Mouse (Mus musculus) liver, adult 2 months (tissue): Measurements from ENCODE around the gene Gm10570. TPM values are rescaled to one million over a fixed set of nuclear protein-coding genes. Genes with fewer than 3 reads are reported as not detected.

Experiments
- DNase-seq: peaks from one replicate; pipeline ENCODE4 v3.0.0-alpha.2; 2011; ENCODE audit warnings: low read depth, low spot score; ENCODE audit errors: extremely low read depth
- H3K27ac ChIP-seq: fragments of 200-500 bp; replicated peaks from 2 replicates; pipeline ENCODE4 v1.5.1; 2012; ENCODE audit warnings: low read depth, mild to moderate bottlenecking, control low read depth, inconsistent platforms, low read length; ENCODE audit not compliant: insufficient read depth
- H3K27me3 ChIP-seq: fragments of 200-500 bp; 2 replicates; pipeline ENCODE4 v1.6.1; 2012; ENCODE audit warnings: mild to moderate bottlenecking, moderate library complexity, low read length, inconsistent platforms; ENCODE audit not compliant: control insufficient read depth, insufficient read depth
- H3K36me3 ChIP-seq: fragments of 200-500 bp; 2 replicates; pipeline ENCODE4 v1.6.1; 2012; ENCODE audit warnings: low read length, inconsistent platforms; ENCODE audit not compliant: control insufficient read depth, insufficient read depth
- H3K4me1 ChIP-seq: fragments of 200-500 bp; 2 replicates; pipeline ENCODE4 v1.6.1; 2011; ENCODE audit warnings: low read length; ENCODE audit not compliant: control insufficient read depth, insufficient read depth
- H3K4me3 ChIP-seq: fragments of 200-500 bp; 2 replicates; pipeline ENCODE4 v1.5.1; 2011; ENCODE audit warnings: low read depth, mild to moderate bottlenecking, control low read depth, low read length, moderate library complexity; ENCODE audit not compliant: insufficient read depth
- H3K79me2 ChIP-seq: fragments of 200-500 bp; 2 replicates; pipeline ENCODE4 v1.6.1; 2012; ENCODE audit warnings: inconsistent platforms, mild to moderate bottlenecking, low read length, moderate library complexity; ENCODE audit not compliant: control insufficient read depth, insufficient read depth
- H3K9ac ChIP-seq: fragments of 200-500 bp; 2 replicates; pipeline ENCODE4 v1.6.1; 2012; ENCODE audit warnings: low read depth, mild to moderate bottlenecking, control low read depth, inconsistent platforms, low read length
- CTCF ChIP-seq: fragments of 200-500 bp; IDR thresholded peaks from 2 replicates; pipeline ENCODE4 v1.5.1; 2011; ENCODE audit warnings: low read depth, low read length, control low read depth
- POLR2A ChIP-seq: fragments of 200-500 bp; IDR thresholded peaks from 2 replicates; pipeline ENCODE4 v1.6.1; 2011; ENCODE audit warnings: low read length, control low read depth; ENCODE audit not compliant: insufficient read depth; ENCODE audit errors: extremely low read depth
- WGBS: fragments of 180-500 bp; shearing (Covaris S2); methylation state at CpG from one replicate; pipeline ENCODE4 v1.1.7; 2018; 5-methylcytosine and 5-hydroxymethylcytosine counted together
- polyA plus RNA-seq: library from polyadenylated mRNA; depleted of rRNA; stranded (reverse); fragments of >200 nt; gene quantifications from 2 replicates; pipeline ENCODE4 v1.2.3, GENCODE M21; 2012; rRNA removed
- total RNA-seq: library from RNA; depleted of rRNA; stranded (reverse); fragments of >200 nt; gene quantifications from 2 replicates; pipeline ENCODE4 v1.2.3, GENCODE M21; 2014; rRNA removed

Gm10570 gene
- total RNA-seq: not detected in 2 replicates
- polyA plus RNA-seq: not detected in 2 replicates

DNA sequence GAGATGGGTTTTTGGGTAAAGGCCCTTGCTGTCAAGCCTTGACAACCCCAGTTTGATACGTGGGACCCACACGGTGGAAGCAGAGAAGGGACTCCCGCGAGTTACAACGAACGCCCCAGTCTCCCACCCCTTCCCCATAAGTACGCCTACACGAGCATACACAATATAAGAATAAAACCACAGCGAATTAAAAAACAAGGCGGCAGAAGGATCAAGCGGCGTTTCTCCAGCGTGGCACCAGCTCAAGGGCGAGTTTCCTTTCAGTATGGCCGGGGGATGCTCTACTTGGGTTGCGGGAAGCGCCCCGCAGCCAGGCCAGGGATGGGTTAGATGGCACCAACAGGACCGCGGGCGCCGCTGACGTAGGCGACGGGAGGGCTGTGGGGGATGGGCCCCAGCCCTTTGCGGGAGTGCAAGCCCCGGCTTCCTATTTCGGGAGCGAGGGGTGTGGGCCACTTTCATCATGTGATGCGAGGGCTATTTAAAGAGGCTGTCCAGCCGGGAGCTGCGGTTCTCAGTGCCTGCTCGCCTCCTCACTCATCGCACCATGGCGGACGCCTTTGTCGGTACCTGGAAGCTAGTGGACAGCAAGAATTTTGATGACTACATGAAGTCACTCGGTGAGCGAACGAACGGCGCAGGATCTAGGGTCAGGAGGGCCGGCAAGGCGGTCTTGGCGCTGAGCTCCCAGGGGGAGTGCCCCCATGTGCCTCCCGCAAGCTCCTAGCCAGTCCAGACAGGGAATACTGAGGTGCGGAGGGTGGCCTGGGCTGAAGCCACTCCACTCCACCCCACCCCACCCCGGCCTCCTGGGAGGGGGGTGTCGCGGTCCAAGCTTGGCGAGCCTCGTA lies at the start of gene Gm10570, which contains the start of gene Fabp3:
TSS of gene Gm10570 (minus strand) at position 444 of the 851 bp plus-strand sequence.
TSS of gene Fabp3 (plus strand) at position 365 of the 851 bp plus-strand sequence.
- WGBS: 4% methylated on average over 52 of the region's 52 CpGs
- no peak for DNase-seq

DNA sequence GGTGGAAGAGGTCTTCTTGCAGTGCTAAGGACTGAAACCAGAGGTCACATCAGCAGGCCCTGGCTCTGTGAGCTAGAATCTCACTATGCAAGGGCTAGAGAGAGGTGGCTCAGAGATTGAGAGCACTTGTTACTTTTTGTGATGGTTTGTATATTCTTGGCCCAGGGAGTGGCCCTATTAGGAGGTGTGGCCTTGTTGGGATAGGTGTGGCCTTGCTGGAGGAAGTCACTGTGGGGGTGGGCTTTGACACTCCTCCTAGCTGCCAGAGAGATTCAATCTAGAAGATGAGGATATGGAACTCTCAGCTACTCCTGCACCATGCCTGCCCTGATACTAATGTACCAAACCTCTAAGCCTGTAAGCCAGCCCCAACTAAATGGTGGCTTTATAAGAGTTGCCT lies 49.5 kb upstream of the Gm10570 start:
- no peaks in the 10 kb centered on the region for H3K27me3 ChIP-seq
- H3K36me3 ChIP-seq: peaks cover 2% of the 10 kb centered on the region; the same call in 1 of the 2 replicates
- peaks cover 9% of the 10 kb centered on the region; the same call in 1 of the 2 replicates for H3K79me2 ChIP-seq
- DNase-seq: no peak
- peaks cover 8% of the 10 kb centered on the region; the same call in 1 of the 2 replicates for H3K4me1 ChIP-seq
- H3K9ac ChIP-seq: no peak overlapping the region
- H3K4me3 ChIP-seq: no peak overlapping the region
- H3K27ac ChIP-seq: no peak overlapping the region
- TF ChIP-seq POLR2A (no peak), CTCF (no peak)

More for the DNA sequence above, at the start of gene Gm10570, which contains the start of gene Fabp3:
- H3K27ac ChIP-seq: no peak within 1 kb of the TSS
- peak within 1 kb of the TSS; percentile 33; the same call in 1 of the 2 replicates for H3K4me3 ChIP-seq
- H3K27me3 ChIP-seq: peaks cover 7% of the 10 kb centered on the region; the same call in 1 of the 2 replicates
- no peaks in the 10 kb centered on the region; the same call in 1 of the 2 replicates for H3K4me1 ChIP-seq
- TF ChIP-seq CTCF: no peak
- TF ChIP-seq POLR2A: no peak
- H3K36me3 ChIP-seq: no peaks in the 10 kb centered on the region
- H3K79me2 ChIP-seq: no peaks in the 10 kb centered on the region
- H3K9ac ChIP-seq: no peak within 1 kb of the TSS; the same call in 1 of the 2 replicates

DNA sequence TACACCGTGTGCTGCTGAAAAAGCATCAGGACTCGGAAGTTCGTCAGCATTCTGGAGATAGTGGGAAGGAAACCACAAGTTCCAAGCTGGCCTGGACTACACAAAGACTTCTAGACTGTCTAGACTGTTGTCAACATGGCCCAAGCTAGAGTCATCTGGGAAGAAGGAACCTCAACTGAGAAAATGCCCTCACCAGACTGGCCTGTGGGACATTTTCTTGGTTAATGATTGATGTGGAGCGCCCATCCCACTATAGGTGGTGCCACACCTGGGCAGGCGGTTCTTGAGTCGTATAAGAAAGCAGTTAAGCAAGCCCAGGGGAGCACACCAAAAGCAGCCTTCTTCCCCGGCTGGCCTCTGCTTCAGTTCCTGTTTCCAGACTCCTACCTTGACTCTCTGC lies 44.1 kb upstream of the Gm10570 start:
- H3K79me2 ChIP-seq: peaks cover 3% of the 10 kb centered on the region; the same call in 1 of the 2 replicates
- TF ChIP-seq CTCF (no peak), POLR2A (no peak)
- 81% methylated on average over 7 of the region's 7 CpGs for WGBS
- no peak overlapping the region for H3K9ac ChIP-seq
- no peaks in the 10 kb centered on the region for H3K27me3 ChIP-seq
- H3K4me1 ChIP-seq: no peaks in the 10 kb centered on the region
- peaks cover 28% of the 10 kb centered on the region for H3K36me3 ChIP-seq
- no peak for DNase-seq
- no peak overlapping the region for H3K4me3 ChIP-seq
- H3K27ac ChIP-seq: no peak overlapping the region

DNA sequence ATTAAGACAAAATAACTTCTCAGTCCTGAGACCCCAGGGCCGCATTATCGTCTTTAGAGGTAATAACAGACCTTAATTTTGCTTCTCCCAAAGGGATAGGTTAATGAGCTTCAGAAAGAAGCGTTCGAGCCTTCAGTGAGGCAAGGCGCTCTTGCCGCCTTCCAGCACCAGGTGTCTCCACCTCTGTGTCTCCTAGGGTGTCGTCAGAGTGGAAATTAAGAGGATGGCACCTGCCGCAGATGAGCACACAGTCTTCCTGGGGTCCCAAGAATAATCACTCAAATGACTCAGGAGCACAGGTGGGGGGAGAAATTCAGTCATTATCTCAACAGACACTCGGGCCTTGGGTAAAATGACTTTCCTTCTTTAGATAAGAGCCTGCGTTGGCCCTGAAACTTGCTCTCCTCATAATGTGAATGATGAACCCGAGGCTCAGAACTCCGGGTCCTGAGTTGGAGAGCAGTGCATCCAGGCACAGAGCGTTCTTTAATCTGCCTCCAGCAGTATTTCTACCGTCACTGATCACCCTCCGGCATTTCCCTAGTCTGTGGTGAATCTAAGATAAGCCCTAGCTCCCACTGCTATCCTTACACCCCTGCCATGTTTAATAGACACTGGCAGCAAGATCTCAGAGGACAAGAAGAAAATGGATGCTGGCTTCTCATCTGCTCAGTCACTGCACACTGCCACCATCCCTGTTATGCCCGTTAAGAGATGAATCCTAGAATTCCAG lies 42.4 kb upstream of the Gm10570 start:
- DNase-seq: no peak
- peaks cover 29% of the 10 kb centered on the region for H3K36me3 ChIP-seq
- H3K27ac ChIP-seq: no peak overlapping the region
- no peak overlapping the region for H3K9ac ChIP-seq
- H3K4me1 ChIP-seq: no peaks in the 10 kb centered on the region
- 94% methylated on average over 16 of the region's 16 CpGs for WGBS
- peaks cover 3% of the 10 kb centered on the region; the same call in 1 of the 2 replicates for H3K79me2 ChIP-seq
- H3K27me3 ChIP-seq: no peaks in the 10 kb centered on the region
- H3K4me3 ChIP-seq: no peak overlapping the region
- TF ChIP-seq POLR2A (no peak), CTCF (no peak)

DNA sequence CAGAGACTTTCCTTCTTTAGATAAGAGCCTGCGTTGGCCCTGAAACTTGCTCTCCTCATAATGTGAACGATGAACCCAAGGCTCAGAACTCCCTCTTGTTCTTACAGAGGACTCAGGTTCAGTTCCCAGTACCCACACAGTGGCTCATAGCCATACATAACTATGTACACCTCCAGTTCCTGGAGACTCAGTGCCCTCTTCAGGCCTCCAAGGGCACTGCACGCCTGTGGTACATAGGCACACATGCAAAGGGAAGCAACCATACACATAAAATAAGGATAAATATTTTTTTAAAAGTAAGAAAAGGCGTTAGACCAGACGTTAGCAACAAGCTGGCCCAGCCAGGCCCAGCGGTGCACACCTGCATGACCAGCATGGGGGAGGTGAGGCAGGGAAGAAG lies 41.2 kb upstream of the Gm10570 start:
- H3K27me3 ChIP-seq: no peaks in the 10 kb centered on the region
- H3K4me1 ChIP-seq: no peaks in the 10 kb centered on the region
- H3K27ac ChIP-seq: no peak overlapping the region
- H3K9ac ChIP-seq: no peak overlapping the region
- no peak overlapping the region for H3K4me3 ChIP-seq
- peaks cover 3% of the 10 kb centered on the region; the same call in 1 of the 2 replicates for H3K79me2 ChIP-seq
- H3K36me3 ChIP-seq: peaks cover 32% of the 10 kb centered on the region
- 97% methylated on average over 6 of the region's 6 CpGs for WGBS
- TF ChIP-seq CTCF: peak; percentile 43; the same call in 1 of the 2 replicates
- TF ChIP-seq POLR2A: no peak
- no peak for DNase-seq
